Mouse (Mus musculus) erythroblast, embryonic 14.5 days (primary cell): ENCODE measurements around the gene Tmem50a. TPM values are rescaled to one million over a fixed set of nuclear protein-coding genes. Genes with fewer than 3 reads are reported as not detected.

Experiments used
- H3K27me3 ChIP-seq: 2 replicates; pipeline ENCODE4 v1.6.1; 2012; ENCODE audit warnings: inconsistent platforms; ENCODE audit not compliant: control insufficient read depth
- H3K36me3 ChIP-seq: 2 replicates; pipeline ENCODE4 v1.6.1; 2012; ENCODE audit warnings: mild to moderate bottlenecking, inconsistent platforms; ENCODE audit not compliant: control insufficient read depth
- H3K4me1 ChIP-seq: 2 replicates; pipeline ENCODE4 v1.6.1; 2012; ENCODE audit warnings: inconsistent platforms; ENCODE audit not compliant: control insufficient read depth
- H3K4me3 ChIP-seq: replicated peaks from 2 replicates; pipeline ENCODE3; 2012; ENCODE audit warnings: moderate library complexity, mild to moderate bottlenecking, inconsistent platforms
- H3K9me3 ChIP-seq: 2 replicates; pipeline ENCODE4 v1.6.1; 2012; ENCODE audit warnings: low read length, inconsistent platforms, mixed read lengths; ENCODE audit not compliant: control insufficient read depth
- GATA1 ChIP-seq: IDR thresholded peaks from 2 replicates; pipeline ENCODE4 v1.6.1; 2012; ENCODE audit warnings: low read length, inconsistent platforms, mixed read lengths
- TAL1 ChIP-seq: IDR thresholded peaks from 3 replicates; pipeline ENCODE4 v1.6.1; 2012; ENCODE audit warnings: low read length, inconsistent platforms, mixed read lengths
- polyA plus RNA-seq: library from polyadenylated mRNA; stranded (reverse); fragments of >175 nt; gene quantifications from 2 replicates; pipeline ENCODE4 v1.2.3, GENCODE M21; 2012

Tmem50a gene
- 1.0 and 1.2 TPM in 2 replicates for polyA plus RNA-seq

DNA sequence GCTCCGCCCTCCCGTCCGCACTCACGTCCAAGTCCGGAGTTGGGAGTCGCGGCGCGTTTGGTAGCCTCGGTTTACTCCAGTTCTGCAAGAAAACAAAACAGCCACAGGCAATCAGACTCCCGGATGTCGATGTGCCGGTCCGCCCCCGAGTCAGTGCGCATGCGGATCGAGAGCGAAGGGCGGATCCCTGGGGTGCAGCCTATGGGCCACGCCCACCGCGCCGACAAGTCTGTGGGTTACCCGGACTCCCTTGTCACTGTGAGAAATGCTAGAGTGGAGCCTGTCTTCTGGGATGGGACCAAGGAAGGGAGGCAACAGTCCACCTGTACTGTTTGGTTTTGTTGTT lies at the start of gene Tmem50a:
Tmem50a (minus strand) TSS at position 161 of the 346 bp plus-strand sequence.
- Histone ChIP-seq H3K36me3 (peaks cover 35% of the 10 kb centered on the region), H3K27me3 (no peaks in the 10 kb centered on the region), H3K4me3 (peak within 1 kb of the TSS; percentile 93), H3K4me1 (peaks cover 74% of the 10 kb centered on the region), H3K9me3 (peaks cover 5% of the 10 kb centered on the region)
- TF ChIP-seq TAL1 (no peak), GATA1 (no peak)

DNA sequence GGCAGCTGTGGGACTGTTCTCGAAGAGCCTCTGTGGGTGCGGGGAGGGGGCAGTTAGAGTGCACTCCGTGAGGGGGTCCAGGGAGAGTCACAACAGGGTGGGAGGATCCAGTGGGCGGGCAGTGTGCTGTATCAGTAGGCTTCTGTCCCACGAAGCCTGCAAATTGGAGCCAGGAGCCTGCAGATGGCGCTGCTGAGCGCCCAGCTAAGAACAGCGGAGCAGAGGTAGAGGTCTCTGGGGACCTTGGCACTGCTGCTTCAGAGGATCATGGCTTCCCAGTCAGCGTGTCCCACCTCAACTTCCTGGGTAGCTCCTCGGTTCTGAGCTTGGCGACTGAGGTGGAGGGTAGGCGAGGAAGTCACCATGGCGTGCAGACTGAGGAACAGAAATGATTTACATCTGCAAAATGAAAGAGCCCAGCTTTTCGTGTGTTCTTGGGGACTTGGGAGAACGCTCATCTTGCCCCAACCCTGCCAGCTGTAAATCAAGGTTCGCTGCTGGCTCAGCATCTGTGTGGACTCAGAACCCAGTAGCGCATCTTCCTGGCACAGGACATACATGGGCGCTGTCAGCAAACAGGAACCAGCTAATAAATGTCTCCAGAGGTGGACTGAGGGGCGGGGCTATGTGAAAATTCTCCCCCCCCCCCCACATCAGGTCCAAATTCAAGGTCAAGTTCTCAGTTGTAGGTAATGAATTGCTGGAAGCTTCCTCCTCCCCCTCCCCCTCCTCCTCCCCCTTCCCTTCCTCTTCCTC lies 48.4 kb upstream of the Tmem50a start:
- no peaks in the 10 kb centered on the region for H3K36me3 ChIP-seq
- peak overlapping the region; percentile 58 for H3K4me3 ChIP-seq
- TF ChIP-seq TAL1 (no peak), GATA1 (no peak)
- H3K27me3 ChIP-seq = peaks cover 30% of the 10 kb centered on the region
- no peaks in the 10 kb centered on the region for H3K9me3 ChIP-seq
- H3K4me1 ChIP-seq = peaks cover 27% of the 10 kb centered on the region

- Histone ChIP-seq H3K4me1 (peaks cover 18% of the 10 kb centered on the region), H3K36me3 (no peaks in the 10 kb centered on the region), H3K27me3 (peaks cover 62% of the 10 kb centered on the region), H3K9me3 (peaks cover 5% of the 10 kb centered on the region), H3K4me3 (no peak overlapping the region)
- no peak for TF ChIP-seq TAL1
- no peak for TF ChIP-seq GATA1
Measured at GRCm38 (mm10) chr4:134956328-134956727, 41.5 kb upstream of the Tmem50a start.

DNA sequence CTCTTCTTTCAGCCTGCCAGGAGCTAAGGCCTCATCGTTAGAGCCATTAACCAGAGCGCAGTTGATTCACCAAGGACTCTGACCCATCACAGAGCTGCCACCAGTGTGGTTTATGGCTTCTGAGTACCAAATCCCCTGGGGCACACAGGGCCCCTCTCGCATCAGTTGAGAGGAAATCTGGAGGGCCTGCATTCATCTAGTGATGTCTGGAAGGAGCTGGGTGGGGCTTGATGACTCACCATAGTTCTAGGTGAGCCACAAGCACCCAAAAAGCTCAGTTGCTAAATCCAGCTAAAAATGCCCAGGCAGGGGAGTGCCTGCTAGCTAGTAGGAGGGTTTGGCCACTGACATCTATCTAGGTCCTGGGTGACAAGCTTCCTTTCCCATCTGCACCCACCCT lies 41.0 kb upstream of the Tmem50a start:
- Histone ChIP-seq H3K9me3 (peaks cover 5% of the 10 kb centered on the region), H3K27me3 (peaks cover 57% of the 10 kb centered on the region), H3K36me3 (no peaks in the 10 kb centered on the region), H3K4me1 (peaks cover 18% of the 10 kb centered on the region), H3K4me3 (no peak overlapping the region)
- no peak for TF ChIP-seq GATA1
- TF ChIP-seq TAL1 = no peak

- Histone ChIP-seq H3K4me3 (no peak overlapping the region), H3K4me1 (peaks cover 18% of the 10 kb centered on the region), H3K36me3 (no peaks in the 10 kb centered on the region), H3K27me3 (peaks cover 51% of the 10 kb centered on the region), H3K9me3 (peaks cover 5% of the 10 kb centered on the region)
- TF ChIP-seq TAL1 (no peak), GATA1 (no peak)
Measured at GRCm38 (mm10) chr4:134955196-134955595, 40.4 kb upstream of the Tmem50a start.

DNA sequence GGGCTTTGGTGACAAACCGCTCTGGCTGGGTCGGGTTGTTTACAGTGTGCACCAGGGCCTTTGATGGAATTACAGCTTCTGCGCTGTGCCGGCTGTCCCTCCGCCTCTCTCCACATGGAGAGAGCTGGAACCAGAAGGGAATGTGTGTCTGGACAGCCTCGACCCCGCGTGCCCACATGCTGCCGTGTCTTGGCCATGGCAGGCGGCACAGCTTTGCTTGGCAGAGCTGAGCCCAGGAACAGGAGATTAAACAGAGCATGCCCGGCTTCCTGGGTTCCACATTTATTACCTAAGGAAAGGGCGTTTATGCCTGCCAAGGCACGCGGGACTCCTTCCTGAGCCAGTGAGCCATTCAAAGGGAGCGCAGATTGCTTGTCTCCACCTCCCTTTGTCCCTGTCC lies 39.6 kb upstream of the Tmem50a start:
- H3K27me3 ChIP-seq = peaks cover 46% of the 10 kb centered on the region
- TF ChIP-seq TAL1 (no peak), GATA1 (no peak)
- peaks cover 5% of the 10 kb centered on the region for H3K9me3 ChIP-seq
- no peaks in the 10 kb centered on the region for H3K36me3 ChIP-seq
- H3K4me3 ChIP-seq = no peak overlapping the region
- peaks cover 18% of the 10 kb centered on the region for H3K4me1 ChIP-seq

- H3K9me3 ChIP-seq = peaks cover 5% of the 10 kb centered on the region
- TF ChIP-seq GATA1 (no peak), TAL1 (no peak)
- H3K36me3 ChIP-seq = no peaks in the 10 kb centered on the region
- H3K4me1 ChIP-seq = peaks cover 13% of the 10 kb centered on the region
- peaks cover 24% of the 10 kb centered on the region for H3K27me3 ChIP-seq
- no peak overlapping the region for H3K4me3 ChIP-seq
Measured at GRCm38 (mm10) chr4:134950518-134951091, 35.8 kb upstream of the Tmem50a start.

DNA sequence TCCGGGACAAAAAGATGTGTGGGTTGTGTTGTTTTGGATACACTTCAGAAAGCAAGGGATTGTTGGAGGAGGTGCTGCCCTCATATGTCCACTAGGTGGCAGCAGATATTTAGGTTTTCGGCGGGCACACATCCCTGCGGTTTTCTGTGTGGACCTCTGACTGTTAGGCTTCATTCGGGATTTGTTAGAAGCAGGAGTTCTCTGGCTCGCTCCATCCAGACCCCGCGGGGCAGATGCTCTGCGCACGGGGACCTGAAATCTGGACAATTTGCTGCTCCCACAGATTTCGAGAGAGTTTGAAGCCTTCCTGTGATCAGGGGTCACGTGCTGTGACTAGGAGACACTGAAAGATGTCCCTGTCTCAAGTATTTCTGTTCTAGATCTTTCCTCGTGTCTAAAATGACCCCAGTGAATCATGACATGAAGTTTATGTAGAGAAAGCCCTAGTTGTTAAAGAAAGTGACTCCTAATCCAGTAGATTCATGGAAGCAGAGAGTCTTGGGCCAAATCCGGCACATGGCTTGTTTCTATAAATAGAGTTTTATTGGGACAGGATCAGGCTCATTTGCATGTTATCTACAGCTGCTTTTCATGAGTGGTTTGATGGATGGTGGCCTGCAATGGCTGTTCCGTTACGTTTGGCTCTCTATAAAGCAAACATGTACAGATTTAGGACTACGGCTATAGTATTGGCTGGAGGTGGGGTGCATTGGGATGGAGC lies 31.4 kb upstream of the Tmem50a start:
- Histone ChIP-seq H3K36me3 (no peaks in the 10 kb centered on the region), H3K4me1 (peaks cover 8% of the 10 kb centered on the region), H3K27me3 (peaks cover 35% of the 10 kb centered on the region), H3K9me3 (no peaks in the 10 kb centered on the region), H3K4me3 (peak overlapping the region; percentile 38)
- TF ChIP-seq TAL1 (no peak), GATA1 (no peak)

GRCm38 (mm10) chr4:134943758-134944538 lies 29.1 kb upstream of the Tmem50a start:
- no peak overlapping the region for H3K4me3 ChIP-seq

More at GRCm38 (mm10) chr4:134943758-134944538, 29.1 kb upstream of the Tmem50a start:
- TF ChIP-seq TAL1 (no peak), GATA1 (no peak)
- Histone ChIP-seq H3K9me3 (no peaks in the 10 kb centered on the region), H3K4me1 (peaks cover 8% of the 10 kb centered on the region), H3K27me3 (peaks cover 43% of the 10 kb centered on the region), H3K36me3 (no peaks in the 10 kb centered on the region)
